Mouse (Mus musculus): ENCODE data around the gene Kcnh4.

DNA sequence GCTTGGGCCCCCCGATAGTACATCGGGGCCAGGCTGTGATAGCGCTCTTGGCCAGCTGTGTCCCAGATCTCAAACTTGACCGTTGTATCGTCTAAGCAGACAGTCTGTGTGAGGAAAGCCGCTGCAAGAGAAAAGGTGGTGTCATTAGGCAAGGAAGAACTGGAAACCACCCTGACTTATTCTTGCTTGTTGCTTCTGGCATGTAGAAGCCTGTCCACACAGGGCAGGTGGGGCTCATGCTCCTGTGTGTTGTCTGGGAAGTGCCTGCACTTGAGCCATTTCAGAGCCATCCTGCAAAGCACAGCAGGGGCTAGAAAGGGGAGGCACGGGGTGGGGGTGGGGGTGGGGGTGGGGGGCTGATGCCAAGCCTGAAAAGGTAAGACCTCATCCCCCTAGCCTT lies 41.3 kb downstream of the Kcnh4 start:
- TF ChIP-seq CTCF (IDR thresholded peaks at IDR 0.05) (no peak), POLR2A (IDR thresholded peaks at IDR 0.05; ENCODE audit: insufficient read depth, low read depth, low read length) (no peak)
